Mouse (Mus musculus): ENCODE measurements at regions not wholly inside any gene's neighbourhood (a gene's known extent, or its start where the extent isn't known, plus 50 kb on each side); places are given as distances from the start of the nearest gene placed in this dataset.
"Not testable (repeated sequence)": the region's sequence is repeated elsewhere in the genome, so short reads cannot be mapped to it uniquely, and the experiment has no call there.

- ATAC-seq (ENCODE audit: insufficient number of reproducible peaks, low FRiP score, low TSS enrichment) = no peak
Measured at GRCm38 (mm10) chr9:88207378-88207777, 119.6 kb upstream of the Nt5e start.

- ATAC-seq (ENCODE audit: insufficient number of reproducible peaks, low FRiP score, low TSS enrichment) = no peak
Measured at GRCm38 (mm10) chr9:88208022-88208421, 119.0 kb upstream of the Nt5e start.

GRCm38 (mm10) chr9:88214758-88215157 lies 112.2 kb upstream of the Nt5e start:
- ATAC-seq (ENCODE audit: insufficient number of reproducible peaks, low FRiP score, low TSS enrichment) = no peak

- ATAC-seq (ENCODE audit: insufficient number of reproducible peaks, low FRiP score, low TSS enrichment) = no peak
Measured at GRCm38 (mm10) chr9:88220360-88220759, 106.6 kb upstream of the Nt5e start.

GRCm38 (mm10) chr9:88221276-88221675 lies 105.7 kb upstream of the Nt5e start:
- no peak for ATAC-seq (ENCODE audit: insufficient number of reproducible peaks, low FRiP score, low TSS enrichment)

GRCm38 (mm10) chr9:88221850-88222353 lies 105.1 kb upstream of the Nt5e start:
- ATAC-seq (ENCODE audit: insufficient number of reproducible peaks, low FRiP score, low TSS enrichment) = no peak

- ATAC-seq (ENCODE audit: insufficient number of reproducible peaks, low FRiP score, low TSS enrichment) = no peak
Measured at GRCm38 (mm10) chr9:88237126-88237525, 89.9 kb upstream of the Nt5e start.

- ATAC-seq (ENCODE audit: insufficient number of reproducible peaks, low FRiP score, low TSS enrichment) = no peak
Measured at GRCm38 (mm10) chr9:88238346-88238745, 88.7 kb upstream of the Nt5e start.

GRCm38 (mm10) chr9:88240740-88241139 lies 86.3 kb upstream of the Nt5e start:
- ATAC-seq (ENCODE audit: insufficient number of reproducible peaks, low FRiP score, low TSS enrichment) = no peak

GRCm38 (mm10) chr9:88241203-88241995 lies 85.6 kb upstream of the Nt5e start:
- ATAC-seq (ENCODE audit: insufficient number of reproducible peaks, low FRiP score, low TSS enrichment) = peak; percentile 93

GRCm38 (mm10) chr9:88242530-88242929 lies 84.5 kb upstream of the Nt5e start:
- ATAC-seq (ENCODE audit: insufficient number of reproducible peaks, low FRiP score, low TSS enrichment) = no peak

- no peak for ATAC-seq (ENCODE audit: insufficient number of reproducible peaks, low FRiP score, low TSS enrichment)
Measured at GRCm38 (mm10) chr9:88244492-88244891, 82.5 kb upstream of the Nt5e start.

GRCm38 (mm10) chr9:88255948-88256347 lies 71.0 kb upstream of the Nt5e start:
- ATAC-seq (ENCODE audit: insufficient number of reproducible peaks, low FRiP score, low TSS enrichment) = no peak

- ATAC-seq (ENCODE audit: insufficient number of reproducible peaks, low FRiP score, low TSS enrichment) = no peak
Measured at GRCm38 (mm10) chr9:88259627-88260026, 67.4 kb upstream of the Nt5e start.

- ATAC-seq (ENCODE audit: insufficient number of reproducible peaks, low FRiP score, low TSS enrichment) = no peak
Measured at GRCm38 (mm10) chr9:88260072-88260635, 66.8 kb upstream of the Nt5e start.

GRCm38 (mm10) chr9:88262461-88262860 lies 64.5 kb upstream of the Nt5e start:
- ATAC-seq (ENCODE audit: insufficient number of reproducible peaks, low FRiP score, low TSS enrichment) = no peak

GRCm38 (mm10) chr9:88266346-88266745 lies 60.7 kb upstream of the Nt5e start:
- ATAC-seq (ENCODE audit: insufficient number of reproducible peaks, low FRiP score, low TSS enrichment) = not testable (repeated sequence)

- ATAC-seq (ENCODE audit: insufficient number of reproducible peaks, low FRiP score, low TSS enrichment) = no peak
Measured at GRCm38 (mm10) chr9:88268811-88269210, 58.2 kb upstream of the Nt5e start.

GRCm38 (mm10) chr9:88269216-88269615 lies 57.8 kb upstream of the Nt5e start:
- no peak for ATAC-seq (ENCODE audit: insufficient number of reproducible peaks, low FRiP score, low TSS enrichment)

GRCm38 (mm10) chr9:88270836-88271235 lies 56.2 kb upstream of the Nt5e start:
- no peak for ATAC-seq (ENCODE audit: insufficient number of reproducible peaks, low FRiP score, low TSS enrichment)

GRCm38 (mm10) chr9:88273304-88273703 lies 53.7 kb upstream of the Nt5e start:
- no peak for ATAC-seq (ENCODE audit: insufficient number of reproducible peaks, low FRiP score, low TSS enrichment)

- no peak for ATAC-seq (ENCODE audit: insufficient number of reproducible peaks, low FRiP score, low TSS enrichment)
Measured at GRCm38 (mm10) chr9:88274040-88274439, 53.0 kb upstream of the Nt5e start.

Data from cerebellum, adult (tissue).